Mouse (Mus musculus) layer of hippocampus, adult 9-11 months (tissue): Measurements from ENCODE around the gene Tbx21.
A peak's percentile ranks its signal among the peaks of the same experiment; 100 is the strongest.

Source experiments
- DNase-seq: peaks from one replicate; pipeline ENCODE4 v3.0.0; 2022

The Tbx21 gene

GRCm38 (mm10) chr11:97080291-97080690 is 34.8 kb downstream of the Tbx21 start:
- DNase-seq: no peak

- no peak for DNase-seq
Measured at GRCm38 (mm10) chr11:97078751-97079150, 36.4 kb downstream of the Tbx21 start.

- DNase-seq: no peak
Measured at GRCm38 (mm10) chr11:97074235-97074634, 40.9 kb downstream of the Tbx21 start.

DNA sequence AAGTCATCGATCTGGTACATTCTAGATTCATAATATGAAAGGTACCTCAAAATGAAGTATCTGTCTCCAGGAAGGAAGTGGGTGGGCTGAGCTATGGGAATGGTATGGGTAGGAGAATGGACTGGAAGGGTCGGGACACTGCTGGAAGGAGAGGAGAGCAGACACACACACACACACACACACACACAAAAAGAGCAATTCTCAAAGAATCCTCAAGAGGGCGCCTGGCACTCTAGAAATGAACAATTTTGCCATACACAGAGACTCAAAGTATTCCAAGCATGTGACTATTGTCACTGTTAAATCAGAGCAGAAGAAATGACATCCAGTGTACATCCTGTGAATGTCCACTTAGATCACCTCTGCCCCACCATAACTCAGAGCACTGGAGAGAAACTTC is 42.6 kb downstream of the Tbx21 start:
- DNase-seq: peak; percentile 66

DNA sequence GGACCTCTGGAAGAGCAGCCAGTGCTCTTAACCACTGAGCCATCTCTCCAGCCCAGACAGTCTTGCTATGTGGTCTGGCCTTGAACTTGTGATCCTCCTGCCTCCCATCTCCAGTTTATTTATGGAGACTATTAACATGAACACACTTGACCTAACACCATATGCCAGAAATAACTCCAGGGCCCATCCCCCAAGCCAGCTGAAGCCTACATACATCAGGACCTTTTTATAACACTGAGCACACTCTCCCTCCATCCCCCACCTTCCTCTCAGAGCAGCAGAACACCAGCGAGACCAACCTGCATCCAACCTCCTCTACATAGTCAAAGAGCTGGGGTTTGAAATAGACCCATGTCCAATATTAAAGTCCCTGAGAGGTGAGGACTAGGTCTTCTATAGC is 44.0 kb downstream of the Tbx21 start:
- no peak for DNase-seq

- DNase-seq: no peak
Measured at GRCm38 (mm10) chr11:97069770-97070169, 45.4 kb downstream of the Tbx21 start.

DNA sequence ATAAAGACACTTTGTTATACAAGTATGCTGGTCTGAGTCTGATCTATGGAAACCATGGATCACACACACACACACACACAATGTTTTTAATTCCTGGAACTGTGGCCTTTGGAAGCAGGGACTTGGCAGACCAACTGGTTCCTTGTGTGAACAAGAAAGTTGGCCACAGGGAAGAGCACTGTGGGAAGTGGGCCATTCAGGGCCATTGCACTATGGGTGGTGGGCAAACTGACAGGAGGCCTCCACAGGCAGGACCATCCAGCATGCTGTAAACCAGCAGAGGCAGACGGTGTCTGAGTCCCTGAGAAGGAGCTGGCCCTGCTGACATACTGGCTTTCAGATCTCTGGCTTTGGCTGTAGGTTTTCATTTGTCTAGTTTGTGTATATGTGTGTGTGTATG is 45.8 kb downstream of the Tbx21 start:
- no peak for DNase-seq

GRCm38 (mm10) chr11:97066656-97067360 is 48.3 kb downstream of the Tbx21 start:
- DNase-seq: no peak

DNA sequence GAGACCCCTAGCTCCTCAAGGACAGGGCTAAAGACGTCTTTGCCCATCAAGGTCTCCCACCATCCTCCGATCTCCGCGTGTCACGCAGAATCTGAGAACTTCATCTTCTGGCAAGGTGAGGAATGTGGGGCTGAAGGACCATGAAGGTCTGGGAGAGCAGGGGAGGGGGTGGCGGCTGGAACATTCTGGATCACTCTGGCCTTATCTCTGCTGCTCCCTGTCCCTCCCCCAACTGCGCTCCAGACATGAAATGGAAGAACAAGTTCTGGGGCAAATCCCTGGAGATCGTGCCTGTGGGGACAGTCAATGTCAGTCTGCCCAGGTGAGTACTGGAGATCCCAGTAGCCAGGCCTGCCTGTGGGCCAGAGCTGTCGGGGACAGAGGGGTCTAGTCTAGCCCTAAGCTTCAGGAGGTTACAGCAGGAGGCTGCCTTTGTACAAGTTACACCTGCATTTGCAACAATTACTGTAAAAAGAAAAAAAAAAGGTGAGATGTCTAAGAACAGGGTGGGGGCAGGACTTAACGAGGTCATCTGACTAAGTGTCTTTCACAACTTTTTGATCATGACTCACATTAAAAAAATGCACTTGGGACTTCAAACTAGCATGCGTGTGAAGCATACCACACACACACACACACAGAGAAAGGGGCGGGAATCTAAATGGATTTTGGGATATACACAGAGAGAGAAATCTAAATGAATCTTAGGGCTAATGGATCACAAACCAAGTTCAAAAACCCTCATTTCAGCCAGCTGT is 49.4 kb downstream of the Tbx21 start:
- no peak for DNase-seq

DNA sequence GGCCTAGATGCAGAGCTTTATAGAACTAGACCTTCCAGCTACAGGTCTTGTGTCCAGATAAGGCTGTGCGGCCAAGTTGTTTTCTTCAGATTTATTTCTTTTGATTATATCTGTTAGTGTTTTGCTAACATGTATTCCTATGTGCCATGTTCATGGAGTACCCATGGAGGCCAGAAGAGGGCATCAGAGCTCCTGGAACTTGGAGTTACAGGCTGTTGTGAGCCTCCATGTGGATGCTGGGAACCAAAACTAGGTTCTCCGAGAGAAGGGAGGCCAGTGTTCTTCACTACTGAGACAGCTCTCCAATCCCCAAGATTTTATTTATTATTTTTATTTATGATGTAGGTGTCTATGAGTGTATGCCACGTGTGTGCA is 51.2 kb downstream of the Tbx21 start:
- no peak for DNase-seq

GRCm38 (mm10) chr11:97063274-97063920 is 51.7 kb downstream of the Tbx21 start:
- peak; percentile 75 for DNase-seq

DNA sequence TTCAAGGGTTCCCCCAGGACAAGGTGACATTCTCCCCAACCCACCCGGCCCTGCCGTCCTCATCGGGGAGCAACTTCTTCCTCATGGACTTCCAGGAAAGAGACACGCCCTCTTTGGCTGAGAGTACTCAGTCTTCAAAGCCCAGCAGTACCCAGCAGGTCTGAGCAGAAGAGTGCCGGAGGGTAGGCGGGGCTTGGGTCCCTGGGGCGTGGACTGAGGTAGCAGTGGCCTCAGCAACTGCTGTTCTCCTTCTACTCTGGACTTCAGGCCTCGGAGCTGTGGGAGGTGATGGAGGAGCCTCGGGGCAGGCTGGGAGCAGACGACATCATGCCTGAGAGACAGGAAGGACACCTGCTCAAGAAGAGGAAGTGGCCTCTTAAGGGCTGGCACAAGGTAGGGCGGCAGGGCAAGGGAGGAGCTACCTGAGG is 62.9 kb downstream of the Tbx21 start:
- DNase-seq: no peak

DNA sequence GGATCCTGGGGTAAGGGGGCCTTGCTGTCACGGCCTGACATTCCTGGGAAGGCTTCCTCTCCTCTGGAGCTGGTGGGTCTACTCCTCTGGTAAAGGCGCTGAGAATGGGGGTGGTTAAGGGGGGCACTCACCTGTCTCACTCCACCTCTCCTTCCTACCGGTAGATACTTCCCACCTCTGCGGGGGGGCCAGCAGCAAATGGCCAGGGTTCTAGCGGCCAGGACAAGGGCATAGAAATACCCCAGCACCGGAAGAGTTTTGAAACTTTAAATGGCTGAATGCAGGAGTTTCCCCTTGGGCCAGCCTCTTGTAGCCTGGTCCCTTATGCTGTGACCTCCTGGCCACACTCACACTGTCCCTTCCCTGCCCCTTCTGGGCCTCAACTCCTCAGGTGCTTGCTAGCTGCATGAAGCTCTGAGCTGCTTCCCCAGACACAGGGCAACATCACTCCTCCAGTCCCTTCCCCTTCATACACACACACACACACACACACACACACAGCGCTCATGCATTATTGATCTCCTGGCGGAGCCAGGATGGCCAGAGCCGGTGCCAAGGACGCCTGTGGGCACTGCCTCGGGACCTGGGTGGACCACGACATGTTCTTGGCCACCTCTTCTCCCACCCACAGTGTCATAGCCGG is 64.1 kb downstream of the Tbx21 start:
- no peak for DNase-seq

- DNase-seq: peak; percentile 83
Measured at GRCm38 (mm10) chr11:97050216-97050943, 64.8 kb downstream of the Tbx21 start, which contains the start of gene Osbpl7. TSS of gene Osbpl7 (plus strand) at chr11:97050628.

- no peak for DNase-seq
Measured at GRCm38 (mm10) chr11:97049492-97050085, 65.5 kb downstream of the Tbx21 start.

DNA sequence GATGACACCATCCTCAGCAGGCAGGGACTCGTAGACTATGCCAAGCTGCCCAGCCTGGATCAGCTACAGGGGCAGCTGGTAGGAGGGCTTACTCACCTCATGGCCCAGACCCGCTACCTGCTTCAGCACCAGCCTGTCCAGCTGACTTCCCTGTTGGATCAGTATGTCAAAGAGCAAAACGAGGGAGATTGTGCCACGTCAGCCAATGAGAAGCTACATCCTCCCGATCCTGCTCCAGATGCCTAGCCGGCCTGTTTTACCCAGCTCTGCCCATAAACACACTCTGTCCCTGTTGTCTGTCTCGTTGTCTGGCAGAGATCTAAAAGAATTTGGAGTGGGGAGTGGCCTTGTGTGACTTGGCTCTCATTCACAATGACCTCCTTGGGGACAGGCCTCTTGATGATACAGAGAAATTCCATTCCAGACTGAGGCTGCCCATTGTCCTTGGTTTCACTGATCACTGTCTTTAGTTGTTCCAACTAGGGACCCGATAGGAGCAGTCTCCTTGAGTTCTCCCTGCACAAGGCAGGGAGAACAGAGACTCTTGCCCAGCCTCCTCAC is 67.0 kb downstream of the Tbx21 start:
- no peak for DNase-seq
